Mouse (Mus musculus): ENCODE data around the gene Afap1l2. TPM values are rescaled to one million over a fixed set of nuclear protein-coding genes. Genes with fewer than 3 reads are reported as not detected.

The Afap1l2 gene
- polyA plus RNA-seq, 1 experiment from 2014 or later = 132 TPM

DNA sequence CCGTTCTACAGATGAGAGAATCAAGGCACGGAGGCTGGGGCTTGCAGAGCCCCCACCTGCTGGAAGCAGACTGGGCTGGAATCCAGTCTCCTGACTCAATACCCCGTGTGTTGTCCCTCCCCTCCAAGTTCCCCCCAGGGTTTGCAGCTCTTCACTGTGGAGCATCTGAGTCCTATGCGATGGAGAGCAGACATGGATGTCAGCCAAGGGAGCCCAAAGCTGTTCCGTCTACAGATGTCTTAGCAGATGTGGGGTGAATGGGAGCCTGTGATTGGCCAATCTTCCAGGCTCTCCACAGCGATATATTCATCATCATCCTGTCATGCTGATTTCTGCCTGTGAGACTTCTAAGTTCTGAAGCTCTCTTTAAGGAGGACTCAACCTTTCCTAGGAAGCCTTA, 130.7 kb downstream of the Afap1l2 start:
- no peak for TF ChIP-seq CTCF (IDR thresholded peaks at IDR 0.05)
- DNase-seq (ENCODE audit: low read depth, low spot score) (no peak), ATAC-seq (no peak)
- in situ Hi-C loops (cut with MboI; ENCODE audit: low pct_unique_long_range_greater_than_20kb) = no loop called here
- CTCF ChIA-PET = no interaction called here
- POLR2A ChIA-PET = no interaction called here
- peaks cover 4% of the 10 kb centered on the region for H3K27me3 ChIP-seq

DNA sequence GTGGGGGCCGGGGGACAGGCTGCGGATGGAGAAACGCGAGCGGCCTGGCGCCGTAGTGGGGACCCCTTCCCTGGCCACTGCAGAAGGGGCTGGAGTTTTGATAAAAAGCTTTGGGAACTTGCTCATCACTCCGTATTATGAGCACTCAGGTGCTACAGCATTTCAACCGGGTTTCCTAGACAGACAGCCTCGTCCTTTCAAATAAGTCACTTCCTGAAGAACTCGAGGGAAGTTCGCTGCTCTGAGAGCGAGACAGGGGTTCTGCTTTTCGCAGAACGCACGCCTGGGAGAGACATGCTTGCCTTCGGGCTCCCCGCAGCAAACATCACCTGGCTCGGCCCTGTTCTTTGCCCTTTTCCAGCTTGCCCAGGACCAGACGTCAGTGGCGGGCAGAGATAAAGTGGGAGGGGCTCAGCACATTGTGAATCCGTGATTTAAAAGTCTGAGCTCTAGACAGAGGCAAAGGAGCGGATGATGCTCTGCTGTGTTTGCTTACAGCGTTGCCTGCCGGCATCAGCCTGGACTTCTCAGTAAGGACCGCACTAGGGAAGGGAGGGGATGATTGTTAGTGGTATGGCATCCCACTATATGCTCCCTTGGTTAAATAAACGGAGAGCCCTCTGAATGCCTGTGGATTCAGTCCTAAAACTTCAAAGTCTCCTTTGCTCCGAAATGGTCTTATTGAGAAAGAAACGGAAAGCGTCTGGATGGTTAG, 133.3 kb downstream of the Afap1l2 start:
- CTCF ChIA-PET = interaction anchor here (1.3 to 1.5 kb wide), 2 partner anchors 12 to 33 kb away, joined by 3 to 4 read pairs; no protein-coding TSS in a partner anchor
- peaks cover 4% of the 10 kb centered on the region for H3K27me3 ChIP-seq
- TF ChIP-seq CTCF (IDR thresholded peaks at IDR 0.05) = no peak
- in situ Hi-C loops (cut with MboI; ENCODE audit: low pct_unique_long_range_greater_than_20kb) = no loop called here
- DNase-seq (ENCODE audit: low read depth, low spot score) (no peak), ATAC-seq (no peak)
- POLR2A ChIA-PET = no interaction called here

DNA sequence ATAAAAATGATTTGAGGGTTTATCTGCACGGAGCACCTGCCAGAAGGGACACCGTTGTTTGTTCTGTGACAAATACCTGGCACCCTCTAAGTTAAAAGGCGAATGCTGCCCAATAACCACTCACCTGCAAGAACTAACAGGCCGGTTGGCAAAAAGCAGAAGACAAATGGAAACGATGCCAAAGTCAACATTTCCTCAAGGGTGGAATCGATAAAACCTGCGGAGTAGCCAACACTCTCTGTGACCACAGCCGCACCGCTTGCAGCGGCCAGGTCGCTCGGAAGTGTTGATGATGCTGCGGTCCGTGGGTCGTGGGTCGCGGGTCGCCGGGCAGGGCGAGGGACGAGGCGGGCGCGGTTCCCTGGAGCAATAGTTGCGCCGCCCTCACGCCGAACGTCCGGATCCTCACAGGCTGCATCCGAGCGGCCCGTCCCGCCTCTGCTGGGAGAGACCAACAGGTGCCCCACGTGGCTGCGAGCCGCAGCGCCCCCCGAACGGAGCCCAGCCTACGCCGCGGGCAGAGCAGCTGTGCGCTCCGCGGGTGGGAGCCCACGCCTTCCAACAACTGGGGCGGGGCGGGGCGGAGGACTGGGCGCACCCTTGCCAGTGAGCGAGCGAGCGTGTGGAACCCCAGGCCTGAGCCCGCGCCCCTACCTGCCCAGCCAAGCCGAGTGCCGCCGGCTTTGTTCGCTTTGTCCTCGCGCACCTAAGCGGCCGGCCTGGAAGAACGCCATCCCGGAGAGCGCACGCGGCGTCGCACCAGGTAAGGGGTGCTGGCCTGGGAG, 134.0 kb downstream of the Afap1l2 start, which contains the start of gene Vwa2:
Gene Vwa2, plus strand, starts transcription at position 434 of the 785 bp plus-strand sequence.
- CTCF ChIA-PET = interaction anchor here (0.8 to 1.5 kb wide), 3 partner anchors 11 to 33 kb away, joined by 3 to 4 read pairs (median 3); no protein-coding TSS in a partner anchor
- in situ Hi-C loops (cut with MboI; ENCODE audit: low pct_unique_long_range_greater_than_20kb) = no loop called here
- no peak for TF ChIP-seq CTCF (IDR thresholded peaks at IDR 0.05)
- ATAC-seq = peak; percentile 44
- POLR2A ChIA-PET = no interaction called here
- H3K27me3 ChIP-seq = peaks cover 4% of the 10 kb centered on the region
- DNase-seq (ENCODE audit: low read depth, low spot score) = no peak

DNA sequence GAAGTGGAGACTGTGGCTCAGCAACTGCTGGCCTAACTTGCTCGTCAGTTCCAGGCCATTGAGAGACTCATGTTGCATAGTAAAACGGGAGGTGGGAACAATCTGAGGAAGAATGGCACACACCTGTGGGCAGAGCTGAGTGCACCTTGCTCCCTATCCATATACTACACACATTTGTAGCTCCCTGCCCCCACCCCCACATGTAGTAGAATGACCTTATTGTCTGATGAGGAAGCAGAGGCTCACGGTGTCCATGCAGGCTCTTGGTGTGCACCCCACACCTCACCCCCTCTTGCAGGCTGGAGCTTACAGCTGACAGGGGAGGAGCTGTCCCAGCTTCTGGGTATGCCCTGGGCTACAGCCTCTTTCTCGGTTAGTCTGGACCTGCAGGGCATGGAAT, 140.3 kb downstream of the Afap1l2 start:
- in situ Hi-C loops (cut with MboI; ENCODE audit: low pct_unique_long_range_greater_than_20kb) = no loop called here
- no peak for ATAC-seq
- POLR2A ChIA-PET = no interaction called here
- DNase-seq (ENCODE audit: low read depth, low spot score) = no peak
- no peak for TF ChIP-seq CTCF (IDR thresholded peaks at IDR 0.05)
- CTCF ChIA-PET = interaction anchor here (2.1 kb wide), 1 partner anchor 14 kb away, joined by 6 read pairs; no protein-coding TSS in a partner anchor
- peaks cover 4% of the 10 kb centered on the region for H3K27me3 ChIP-seq

Other genes starting within 250 kb of the Afap1l2 start
- 33.0 TPM for gene Ccdc186, start 186.0 kb downstream of the Afap1l2 start, polyA plus RNA-seq (2021)
- 0.01 TPM for gene Tdrd1, start 182.0 kb downstream of the Afap1l2 start, polyA plus RNA-seq (2021)
- 1.8 TPM for gene Vwa2, start 134.0 kb downstream of the Afap1l2 start, polyA plus RNA-seq (2021)

Measured in Patski (cell line).